Mouse (Mus musculus): ENCODE data around the gene Olfr149. TPM values are rescaled to one million over a fixed set of nuclear protein-coding genes. Genes with fewer than 3 reads are reported as not detected.

Olfr149 gene
- polyA plus RNA-seq (2017; shearing (Covaris generic)), result not detected

GRCm38 (mm10) chr9:39707017-39707416 is at the start of gene Olfr149:
Gene Olfr149 (minus strand): TSS chr9:39707117.

GRCm38 (mm10) chr9:39745949-39746348 is 39.0 kb upstream of the Olfr149 start, which contains the start of gene Olfr967:
Gene Olfr967 (plus strand): TSS chr9:39746249.

GRCm38 (mm10) chr9:39730678-39731077 is 23.8 kb upstream of the Olfr149 start, which contains the start of gene Olfr150:
Gene Olfr150 (plus strand): TSS chr9:39730978.

GRCm38 (mm10) chr9:39711053-39711452 is 4.1 kb upstream of the Olfr149 start, which contains the start of gene Olfr965:
Gene Olfr965 (plus strand): TSS chr9:39711353.

GRCm38 (mm10) chr9:39666905-39667304 is 40.0 kb downstream of the Olfr149 start, which contains the start of gene Olfr963:
Gene Olfr963 (plus strand): TSS chr9:39667205.

Other genes with a start within 250 kb of the Olfr149 start
- not detected for gene Olfr955, start 235.2 kb downstream of the Olfr149 start, polyA plus RNA-seq (2017; shearing (Covaris generic))
- gene Olfr44, start 213.1 kb downstream of the Olfr149 start, polyA plus RNA-seq (2017; shearing (Covaris generic)), result not detected
- not detected for gene Olfr957, start 191.3 kb downstream of the Olfr149 start, polyA plus RNA-seq (2017; shearing (Covaris generic))
- not detected for gene Olfr958, start 153.1 kb downstream of the Olfr149 start, polyA plus RNA-seq (2017; shearing (Covaris generic))
- gene Olfr959, start 131.5 kb downstream of the Olfr149 start, polyA plus RNA-seq (2017; shearing (Covaris generic)), result not detected
- gene AW551984, start 102.7 kb downstream of the Olfr149 start, polyA plus RNA-seq (2017; shearing (Covaris generic)), result not detected
- not detected for gene Olfr148, start 96.5 kb downstream of the Olfr149 start, polyA plus RNA-seq (2017; shearing (Covaris generic))
- gene Olfr960, start 85.7 kb downstream of the Olfr149 start, polyA plus RNA-seq (2017; shearing (Covaris generic)), result not detected
- gene Olfr961, start 62.0 kb downstream of the Olfr149 start, polyA plus RNA-seq (2017; shearing (Covaris generic)), result 0.20 TPM
- gene Olfr963, start 39.9 kb downstream of the Olfr149 start, polyA plus RNA-seq (2017; shearing (Covaris generic)), result not detected
- gene Olfr965, start 4.2 kb upstream of the Olfr149 start, polyA plus RNA-seq (2017; shearing (Covaris generic)), result not detected
- gene Olfr150, start 23.9 kb upstream of the Olfr149 start, polyA plus RNA-seq (2017; shearing (Covaris generic)), result not detected
- not detected for gene Olfr967, start 39.1 kb upstream of the Olfr149 start, polyA plus RNA-seq (2017; shearing (Covaris generic))
- not detected for gene Olfr968, start 76.1 kb upstream of the Olfr149 start, polyA plus RNA-seq (2017; shearing (Covaris generic))
- gene Olfr969, start 83.8 kb upstream of the Olfr149 start, polyA plus RNA-seq (2017; shearing (Covaris generic)), result not detected
- not detected for gene Olfr970, start 101.7 kb upstream of the Olfr149 start, polyA plus RNA-seq (2017; shearing (Covaris generic))
- gene Olfr971, start 129.8 kb upstream of the Olfr149 start, polyA plus RNA-seq (2017; shearing (Covaris generic)), result not detected
- gene Olfr972, start 159.3 kb upstream of the Olfr149 start, polyA plus RNA-seq (2017; shearing (Covaris generic)), result not detected
- not detected for gene Olfr229, start 200.2 kb upstream of the Olfr149 start, polyA plus RNA-seq (2017; shearing (Covaris generic))
- gene Olfr974, start 230.4 kb upstream of the Olfr149 start, polyA plus RNA-seq (2017; shearing (Covaris generic)), result 0.12 TPM
- gene Olfr975, start 244.9 kb upstream of the Olfr149 start, polyA plus RNA-seq (2017; shearing (Covaris generic)), result not detected

Data from naive thymus-derived CD4-positive, alpha-beta T cell, adult 5 months (primary cell).